Comparison of ENCODE assay signal across 11 mouse cellular contexts in the genomic region with DNA sequence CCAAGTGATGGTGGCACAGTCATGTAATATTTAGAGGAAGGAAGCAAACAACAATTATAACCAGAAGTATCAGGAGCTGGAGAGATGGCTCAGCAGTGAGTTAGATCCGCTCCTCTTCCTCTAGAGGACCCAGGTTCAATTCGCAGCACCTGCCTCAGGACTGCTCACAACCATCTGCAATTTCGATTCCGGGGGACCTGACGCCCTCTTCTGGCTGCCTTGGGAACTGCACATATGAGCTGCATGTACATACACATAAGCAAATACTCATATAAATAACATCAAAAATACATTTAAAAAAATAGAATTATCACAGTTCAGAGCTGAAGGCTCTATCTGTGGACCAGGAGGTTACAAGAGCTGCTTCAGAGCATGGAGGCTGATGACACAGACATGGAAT.
DNase-seq lines count a peak whose midpoint lies in the region; ATAC-seq and TF ChIP-seq lines count a peak whose summit lies in the region.
"Had no signal": no experiment of that assay in that cellular context is flagged by ENCODE, and none has a peak within 500 bp of the region (broad histone marks: within the 10 kb centered on the region; RNA-seq: fewer than 3 reads in every experiment).

No protein-coding gene starts in this region.

- intact Hi-C loops in heart, adult 2 months (cut with DNase I), result loop anchor here (1.0 kb wide), 1 partner anchor 183 kb away; no protein-coding TSS in a partner anchor

- H3K4me1 ChIP-seq in heart, adult 2 months (ENCODE audit: control insufficient read depth, insufficient read depth, low read length), result 0 out of 2 replicates have a peak, but pooled peaks cover 4% of the 10 kb centered on the region
- H3K4me1 ChIP-seq in testis, adult 2 months (ENCODE audit: control insufficient read depth, insufficient read depth, low read length), result no peaks in the 10 kb centered on the region
- H3K4me1 ChIP-seq in intestine, postnatal 0 days (replicated peaks; ENCODE audit: control insufficient read depth, insufficient read depth, low read length), result no peaks in the 10 kb centered on the region

- no peak overlapping the region for H3K4me2 ChIP-seq in intestine, postnatal 0 days (replicated peaks; ENCODE audit: low read depth)
- H3K4me2 ChIP-seq: neural tube, embryonic 13.5 days had no signal

- TF ChIP-seq EP300 in heart, adult 2 months (IDR thresholded peaks at IDR 0.05; ENCODE audit: insufficient read depth, low read depth, low read length), result no peak

- H3K9ac ChIP-seq in heart, adult 2 months (ENCODE audit: low read depth, low read length), result no peak overlapping the region
- no peak overlapping the region for H3K9ac ChIP-seq in intestine, postnatal 0 days (ENCODE audit: low read depth, low read length)
- H3K9ac ChIP-seq: neural tube, embryonic 13.5 days had no signal

- no peaks in the 10 kb centered on the region for H3K27me3 ChIP-seq in heart, adult 2 months (ENCODE audit: control insufficient read depth, insufficient read depth, low read length)
- H3K27me3 ChIP-seq in testis, adult 2 months (ENCODE audit: control insufficient read depth, insufficient read depth, low read length), result no peaks in the 10 kb centered on the region
- no peaks in the 10 kb centered on the region for H3K27me3 ChIP-seq in intestine, postnatal 0 days (replicated peaks; ENCODE audit: control insufficient read depth, insufficient read depth, low read length)

- H3K36me3 ChIP-seq in heart, adult 2 months (ENCODE audit: control insufficient read depth, insufficient read depth, low read length), result no peaks in the 10 kb centered on the region
- H3K36me3 ChIP-seq in testis, adult 2 months (ENCODE audit: control insufficient read depth, insufficient read depth, low read length), result no peaks in the 10 kb centered on the region
- no peaks in the 10 kb centered on the region for H3K36me3 ChIP-seq in intestine, postnatal 0 days (ENCODE audit: control insufficient read depth, insufficient read depth)
- H3K36me3 ChIP-seq: neural tube, embryonic 13.5 days had no signal

- no peaks in the 10 kb centered on the region for H3K9me3 ChIP-seq in intestine, postnatal 0 days (ENCODE audit: control insufficient read depth)
- H3K9me3 ChIP-seq: neural tube, embryonic 13.5 days had no signal

- 69% methylated on average over 5 of the region's 5 CpGs for WGBS in heart, adult 2 months
- 81% methylated on average over 5 of the region's 5 CpGs for WGBS in intestine, postnatal 0 days

- ATAC-seq in intestine, postnatal 0 days, result no peak

- DNase-seq in heart, adult 2 months, result no peak
- no peak for DNase-seq in heart, postnatal 4 days
- no peak for DNase-seq in testis, postnatal 10 days (ENCODE audit: low spot score)
- no peak for DNase-seq in urinary bladder, postnatal 36 days (ENCODE audit: low spot score in 2 of 2)
- no peak for DNase-seq in yolk sac, embryonic 10.5 days (ENCODE audit: low spot score)
- no peak for DNase-seq in frontal cortex, postnatal 10 days (ENCODE audit: low spot score in 2 of 2)
- DNase-seq: adrenal gland, adult 8-10 months; right cerebral cortex, postnatal 4 days had no signal

- H3K4me3 ChIP-seq in heart, adult 2 months, result no peak overlapping the region
- H3K4me3 ChIP-seq in testis, adult 2 months (ENCODE audit: control insufficient read depth, low read depth, low read length), result no peak overlapping the region
- H3K4me3 ChIP-seq in intestine, postnatal 0 days (ENCODE audit: low read depth, low read length), result no peak overlapping the region
- H3K4me3 ChIP-seq: neural tube, embryonic 13.5 days had no signal

- no peak overlapping the region for H3K27ac ChIP-seq in heart, adult 2 months
- no peak overlapping the region for H3K27ac ChIP-seq in testis, adult 2 months (ENCODE audit: control insufficient read depth, insufficient read depth, low read depth, low read length)
- H3K27ac ChIP-seq in intestine, postnatal 0 days (ENCODE audit: low read depth, low read length), result no peak overlapping the region
- H3K27ac ChIP-seq: neural tube, embryonic 13.5 days had no signal

- peak; percentile 50 for TF ChIP-seq CTCF in heart, adult 2 months (IDR thresholded peaks at IDR 0.05)
- peak; percentile 84 for TF ChIP-seq CTCF in testis, adult 2 months (IDR thresholded peaks at IDR 0.05; ENCODE audit: control insufficient read depth, insufficient read depth, insufficient replicate concordance, low read depth, low read length)
- TF ChIP-seq CTCF in intestine, postnatal 0 days (IDR thresholded peaks at IDR 0.05; ENCODE audit: low read depth), result peak; percentile 57

- no peak for TF ChIP-seq POLR2A in heart, adult 2 months (IDR thresholded peaks at IDR 0.05; ENCODE audit: insufficient read depth, low read depth, low read length)
- TF ChIP-seq POLR2A in testis, adult 2 months (IDR thresholded peaks at IDR 0.05; ENCODE audit: control insufficient read depth, low read depth, low read length), result no peak

- no peaks in the 10 kb centered on the region for H3K79me2 ChIP-seq in heart, adult 2 months (replicated peaks; ENCODE audit: control insufficient read depth, insufficient read depth, low read length)
